Mouse (Mus musculus) gastrocnemius, adult 8-10 months (tissue): ENCODE results near the gene Mrps35. TPM values are rescaled to one million over a fixed set of nuclear protein-coding genes. Genes with fewer than 3 reads are reported as not detected.

Experiments
- DNase-seq, 2 experiments: peaks; one replicate each; pipeline ENCODE4 v3.0.0; 2022; ENCODE audit warnings: low spot score in 2 of 2
- total RNA-seq, 4 experiments: library from RNA; stranded (reverse); gene quantifications; 2 replicates each; pipeline ENCODE4 v1.2.4; 2022

Mrps35 gene
- total RNA-seq, 4 experiments from 2014 or later, result 27.0 to 41.8 (median 39.7) TPM

GRCm38 (mm10) chr6:147086594-147087225, 44.1 kb downstream of the Mrps35 start, which contains the start of gene Mansc4:
TSS of gene Mansc4 (minus strand) at chr6:147087032.
- no peak for DNase-seq

GRCm38 (mm10) chr6:147087736-147088135, 45.2 kb downstream of the Mrps35 start:
- DNase-seq, result no peak

- no peak for DNase-seq
Measured at GRCm38 (mm10) chr6:147088517-147088916, 46.0 kb downstream of the Mrps35 start.

- no peak for DNase-seq
Measured at GRCm38 (mm10) chr6:147090191-147090590, 47.6 kb downstream of the Mrps35 start.

GRCm38 (mm10) chr6:147091136-147092120, 48.9 kb downstream of the Mrps35 start, which contains the start of gene Klhl42:
TSS of gene Klhl42 (plus strand) at chr6:147091379.
- peak; percentile 37 to 40 for DNase-seq

- DNase-seq, result peak; percentile 38 to 45
Measured at GRCm38 (mm10) chr6:147092136-147092535, 49.6 kb downstream of the Mrps35 start.

GRCm38 (mm10) chr6:147094771-147095170, 52.2 kb downstream of the Mrps35 start:
- no peak for DNase-seq

GRCm38 (mm10) chr6:147096109-147096508, 53.5 kb downstream of the Mrps35 start:
- DNase-seq, result no peak

GRCm38 (mm10) chr6:147096934-147097333, 54.4 kb downstream of the Mrps35 start:
- DNase-seq, result no peak

GRCm38 (mm10) chr6:147097346-147097929, 54.9 kb downstream of the Mrps35 start:
- DNase-seq, result no peak

GRCm38 (mm10) chr6:147099458-147100277, 57.1 kb downstream of the Mrps35 start:
- DNase-seq, result no peak

- DNase-seq, result no peak
Measured at GRCm38 (mm10) chr6:147102293-147102692, 59.7 kb downstream of the Mrps35 start.

GRCm38 (mm10) chr6:147105529-147105928, 63.0 kb downstream of the Mrps35 start:
- DNase-seq, result no peak

GRCm38 (mm10) chr6:147106716-147107115, 64.2 kb downstream of the Mrps35 start:
- no peak for DNase-seq

GRCm38 (mm10) chr6:147109283-147109682, 66.7 kb downstream of the Mrps35 start:
- no peak for DNase-seq

GRCm38 (mm10) chr6:147116579-147116978, 74.0 kb downstream of the Mrps35 start:
- DNase-seq, result peak; percentile 70 to 72

GRCm38 (mm10) chr6:147117764-147118163, 75.2 kb downstream of the Mrps35 start:
- DNase-seq, result no peak

GRCm38 (mm10) chr6:147118190-147118589, 75.6 kb downstream of the Mrps35 start:
- no peak for DNase-seq

- no peak for DNase-seq
Measured at GRCm38 (mm10) chr6:147121320-147121719, 78.8 kb downstream of the Mrps35 start.
